Mouse (Mus musculus) gastrocnemius, adult 2 months (tissue): Measurements from ENCODE around the gene Tecpr2. TPM values are rescaled to one million over a fixed set of nuclear protein-coding genes. Genes with fewer than 3 reads are reported as not detected.
A peak's percentile ranks its signal among the peaks of the same experiment; 100 is the strongest.

Source experiments
- DNase-seq: peaks from one replicate; pipeline ENCODE4 v3.0.0; 2022
- H3K27ac ChIP-seq: fragments of 200-600 bp; 2 replicates; pipeline ENCODE4 v1.8.1; 2022; ENCODE audit warnings: mild to moderate bottlenecking
- H3K4me3 ChIP-seq: fragments of 200-600 bp; 2 replicates; pipeline ENCODE4 v1.8.1; 2022; ENCODE audit warnings: mild to moderate bottlenecking, moderate library complexity
- CTCF ChIP-seq: fragments of 200-600 bp; IDR thresholded peaks from 2 replicates; pipeline ENCODE4 v1.8.1; 2022; ENCODE audit warnings: antibody characterized with exemption, mild to moderate bottlenecking, moderate library complexity
- intact Hi-C: fragments of 180-260 bp; cut with DNase I; formaldehyde crosslinking; loops from one replicate; pipeline ENCODE4 v1.15.1; 2025
- total RNA-seq, 2 experiments: library from RNA; stranded (reverse); gene quantifications; 2 replicates each; pipeline ENCODE4 v1.2.3; 2021

The Tecpr2 gene
- total RNA-seq, 2 experiments from 2014 or later, result 2.4 TPM

GRCm38 (mm10) chr12:110871247-110871646 is 17.8 kb upstream of the Tecpr2 start:
- Histone ChIP-seq H3K4me3 (no peak overlapping the region), H3K27ac (no peak overlapping the region)
- no peak for TF ChIP-seq CTCF
- DNase-seq, result no peak
- intact Hi-C loops, result no loop called here

GRCm38 (mm10) chr12:110875351-110875750 is 13.7 kb upstream of the Tecpr2 start:
- no peak overlapping the region for H3K27ac ChIP-seq
- intact Hi-C loops, result no loop called here
- no peak overlapping the region for H3K4me3 ChIP-seq
- no peak for DNase-seq
- TF ChIP-seq CTCF, result no peak

DNA sequence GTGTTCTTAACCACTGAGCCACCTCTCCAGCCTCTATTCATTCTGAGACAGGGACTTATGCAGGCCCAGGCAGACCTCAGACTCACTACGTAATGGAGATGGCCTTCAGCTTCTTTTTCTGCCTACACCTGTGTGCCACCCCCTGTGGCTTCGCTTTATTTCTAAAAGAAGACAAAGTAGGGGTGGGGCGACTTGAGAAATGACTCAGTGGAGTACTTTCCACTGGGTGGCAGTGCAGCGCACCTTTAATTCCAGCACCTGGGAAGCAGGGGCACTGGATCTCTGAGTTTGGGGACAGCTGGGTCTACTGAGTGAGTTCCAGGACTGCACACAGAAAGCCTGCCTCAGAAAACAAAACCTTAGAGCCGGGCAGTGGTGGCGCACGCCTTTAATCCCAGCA is 6.8 kb upstream of the Tecpr2 start:
- no peak overlapping the region for H3K27ac ChIP-seq
- no peak overlapping the region for H3K4me3 ChIP-seq
- TF ChIP-seq CTCF, result peak; percentile 35; the same call in 1 of the 2 replicates
- no peak for DNase-seq
- intact Hi-C loops, result no loop called here

- no peak for DNase-seq
- no peak overlapping the region for H3K27ac ChIP-seq
- intact Hi-C loops, result no loop called here
- no peak overlapping the region for H3K4me3 ChIP-seq
- TF ChIP-seq CTCF, result no peak
Observed at GRCm38 (mm10) chr12:110885251-110885650, 3.8 kb upstream of the Tecpr2 start.

DNA sequence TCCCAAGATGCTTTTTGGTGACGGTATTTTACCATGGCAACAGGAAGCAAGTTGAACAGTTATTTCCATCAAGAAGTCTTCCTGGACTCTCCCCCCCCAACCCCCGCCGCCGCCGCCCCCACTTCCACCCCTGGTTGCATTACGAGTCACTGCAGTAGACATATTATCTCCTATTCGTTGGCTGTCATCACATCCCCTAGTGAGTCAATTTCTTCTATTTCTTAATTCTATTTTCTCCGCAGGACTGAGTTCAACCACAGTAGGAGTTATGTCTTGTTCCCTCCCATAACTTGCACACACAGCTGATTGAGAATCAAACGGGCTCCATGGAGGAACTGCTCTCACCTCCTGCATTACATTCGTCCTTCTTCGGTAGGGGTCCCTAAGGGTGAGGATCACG is 958 bp upstream of the Tecpr2 start:
- TF ChIP-seq CTCF, result no peak
- Histone ChIP-seq H3K4me3 (peak overlapping the region; percentile 90), H3K27ac (peak overlapping the region; percentile 91)
- DNase-seq, result no peak
- intact Hi-C loops, result loop anchor here (2.0 kb wide), 1 partner anchor 105 kb away; no protein-coding TSS in a partner anchor

GRCm38 (mm10) chr12:110888606-110889005 is 458 bp upstream of the Tecpr2 start:
- peak overlapping the region; percentile 91 for H3K27ac ChIP-seq
- TF ChIP-seq CTCF, result no peak
- intact Hi-C loops, result loop anchor here (2.0 kb wide), 1 partner anchor 104 kb away; no protein-coding TSS in a partner anchor
- no peak for DNase-seq
- peak overlapping the region; percentile 90 for H3K4me3 ChIP-seq

GRCm38 (mm10) chr12:110891887-110892286 is 2.8 kb downstream of the Tecpr2 start:
- no peak for DNase-seq
- H3K4me3 ChIP-seq, result no peak overlapping the region
- no peak for TF ChIP-seq CTCF
- no peak overlapping the region for H3K27ac ChIP-seq
- intact Hi-C loops, result no loop called here

- DNase-seq, result no peak
- TF ChIP-seq CTCF, result no peak
- intact Hi-C loops, result no loop called here
- Histone ChIP-seq H3K27ac (no peak overlapping the region), H3K4me3 (no peak overlapping the region)
Observed at GRCm38 (mm10) chr12:110902106-110902505, 13.0 kb downstream of the Tecpr2 start.

DNA sequence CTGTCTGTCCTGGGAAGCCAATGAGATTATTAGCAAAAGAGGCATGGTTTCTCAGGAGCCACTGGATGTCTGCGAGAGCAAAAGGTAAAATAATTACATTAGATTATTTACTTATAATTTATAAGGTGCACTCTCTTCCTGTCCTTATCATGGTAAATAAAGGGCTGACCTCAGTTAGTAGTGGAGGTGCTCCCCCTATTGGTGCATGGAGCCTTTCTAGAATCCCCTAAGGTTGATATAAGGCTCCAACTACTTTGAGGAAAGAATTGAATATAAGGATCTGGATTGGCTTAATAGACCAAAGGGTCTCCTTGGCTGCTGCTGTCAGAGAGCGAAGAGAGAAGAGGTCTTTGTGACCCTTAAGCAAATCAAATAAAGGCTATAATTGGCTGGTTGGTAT is 14.5 kb downstream of the Tecpr2 start:
- TF ChIP-seq CTCF, result peak; percentile 49
- Histone ChIP-seq H3K4me3 (no peak overlapping the region), H3K27ac (no peak overlapping the region)
- no peak for DNase-seq
- intact Hi-C loops, result no loop called here

DNA sequence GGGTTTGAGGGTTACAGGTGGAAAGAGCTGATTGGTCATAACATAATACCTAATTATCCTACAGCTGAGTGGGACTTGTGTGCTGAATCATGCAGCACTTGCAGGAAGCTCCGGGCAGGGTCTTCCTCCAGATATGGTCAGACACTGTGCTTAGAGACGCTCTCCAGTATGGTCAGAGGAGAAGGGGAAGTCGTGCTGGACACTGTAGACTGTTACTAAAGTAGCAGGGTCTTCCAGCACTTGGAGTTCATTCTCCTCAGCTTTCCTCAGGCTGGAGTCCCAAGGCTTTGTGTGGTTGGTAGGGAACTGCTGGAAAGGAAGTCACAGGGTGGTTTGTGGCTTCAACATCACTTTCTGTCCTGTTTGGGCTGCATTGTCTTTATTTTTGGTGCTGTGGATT is 18.8 kb downstream of the Tecpr2 start:
- no peak for DNase-seq
- intact Hi-C loops, result no loop called here
- no peak for TF ChIP-seq CTCF
- 0 out of 2 replicates have a peak overlapping the region, but pooled peaks have one; percentile 7 for H3K27ac ChIP-seq
- H3K4me3 ChIP-seq, result no peak overlapping the region

- no peak for DNase-seq
- intact Hi-C loops, result no loop called here
- Histone ChIP-seq H3K4me3 (no peak overlapping the region), H3K27ac (no peak overlapping the region)
- TF ChIP-seq CTCF, result no peak
Observed at GRCm38 (mm10) chr12:110909962-110910361, 20.9 kb downstream of the Tecpr2 start.

DNA sequence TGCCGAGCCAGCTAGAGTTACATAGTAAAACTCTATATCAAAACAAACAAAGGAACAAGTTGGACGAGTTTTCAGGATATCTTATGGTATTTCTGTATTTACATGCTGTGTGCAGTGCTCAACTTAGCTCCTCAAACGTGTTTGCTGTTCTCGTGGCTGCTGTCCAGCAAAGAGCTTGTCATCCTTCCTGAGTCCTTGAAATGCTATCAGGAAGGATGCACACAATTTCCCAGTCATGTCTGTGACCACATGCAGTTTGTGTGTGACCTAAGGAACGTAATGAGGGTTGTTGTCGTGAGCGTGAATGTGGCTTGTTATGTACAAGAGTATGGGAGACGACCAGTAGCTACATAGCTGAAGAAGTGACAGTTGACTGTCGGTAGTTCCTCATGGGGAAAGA is 26.7 kb downstream of the Tecpr2 start:
- Histone ChIP-seq H3K27ac (no peak overlapping the region), H3K4me3 (no peak overlapping the region)
- intact Hi-C loops, result no loop called here
- no peak for DNase-seq
- TF ChIP-seq CTCF, result no peak

DNA sequence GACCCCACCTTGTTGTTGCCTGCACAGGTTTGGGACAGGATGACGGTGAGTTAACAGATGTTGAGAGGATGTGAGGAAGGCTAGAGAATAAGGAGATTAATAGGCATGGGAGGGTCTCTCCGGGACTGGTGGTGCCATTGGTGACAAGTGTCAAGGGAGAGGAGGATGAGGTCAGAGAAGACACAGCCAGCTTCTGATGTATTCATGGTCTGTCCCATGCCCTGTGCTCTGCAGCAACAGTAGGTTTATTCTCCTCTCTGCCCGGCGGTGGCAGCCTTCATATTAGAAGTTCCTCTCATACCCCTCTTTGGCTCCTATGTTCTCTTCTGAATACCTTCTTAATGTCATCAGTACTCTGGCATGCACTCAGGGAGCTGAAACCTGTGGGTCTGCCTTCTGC is 31.2 kb downstream of the Tecpr2 start:
- intact Hi-C loops, result no loop called here
- no peak for TF ChIP-seq CTCF
- Histone ChIP-seq H3K4me3 (no peak overlapping the region), H3K27ac (no peak overlapping the region)
- DNase-seq, result no peak

- intact Hi-C loops, result no loop called here
- H3K27ac ChIP-seq, result no peak overlapping the region
- no peak for DNase-seq
- no peak overlapping the region for H3K4me3 ChIP-seq
- TF ChIP-seq CTCF, result no peak
Observed at GRCm38 (mm10) chr12:110921572-110921971, 32.5 kb downstream of the Tecpr2 start.
